Mouse (Mus musculus): ENCODE results near the gene Dhx8. TPM values are rescaled to one million over a fixed set of nuclear protein-coding genes. Genes with fewer than 3 reads are reported as not detected.

Dhx8 gene
- polyA plus RNA-seq, 1 experiment from 2014 or later = 45.6 TPM

DNA sequence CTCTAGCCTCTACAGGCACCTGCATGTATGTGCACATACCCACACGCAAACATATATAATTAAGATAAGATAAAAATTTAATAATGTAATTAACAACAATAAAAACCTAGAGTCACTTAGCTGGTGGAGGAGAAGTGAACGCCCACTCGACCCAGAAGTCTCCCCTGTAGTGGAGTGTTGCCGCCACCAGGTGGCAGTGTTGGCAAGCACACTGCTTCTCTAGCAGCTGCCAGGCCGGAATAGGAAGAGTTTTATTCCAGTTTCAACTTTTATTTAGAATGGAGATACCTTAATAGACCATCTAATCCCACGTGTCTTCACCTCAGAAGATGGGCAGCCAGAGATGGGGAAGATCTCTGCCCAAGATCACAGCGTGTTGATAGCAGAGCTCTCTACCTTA, 80.5 kb downstream of the Dhx8 start:
- 3% methylated on average over 7 of the region's 7 CpGs for WGBS
- no peak overlapping the region for H3K9ac ChIP-seq
- peaks cover 7% of the 10 kb centered on the region for H3K4me1 ChIP-seq
- no peaks in the 10 kb centered on the region for H3K9me3 ChIP-seq
- H3K27me3 ChIP-seq = peaks cover 46% of the 10 kb centered on the region
- no peak overlapping the region for H3K4me3 ChIP-seq (replicated peaks)
- H3K4me2 ChIP-seq = no peak overlapping the region
- no peaks in the 10 kb centered on the region for H3K36me3 ChIP-seq (replicated peaks)
- H3K27ac ChIP-seq = no peak overlapping the region
- no peak for ATAC-seq (ENCODE audit: low FRiP score)

DNA sequence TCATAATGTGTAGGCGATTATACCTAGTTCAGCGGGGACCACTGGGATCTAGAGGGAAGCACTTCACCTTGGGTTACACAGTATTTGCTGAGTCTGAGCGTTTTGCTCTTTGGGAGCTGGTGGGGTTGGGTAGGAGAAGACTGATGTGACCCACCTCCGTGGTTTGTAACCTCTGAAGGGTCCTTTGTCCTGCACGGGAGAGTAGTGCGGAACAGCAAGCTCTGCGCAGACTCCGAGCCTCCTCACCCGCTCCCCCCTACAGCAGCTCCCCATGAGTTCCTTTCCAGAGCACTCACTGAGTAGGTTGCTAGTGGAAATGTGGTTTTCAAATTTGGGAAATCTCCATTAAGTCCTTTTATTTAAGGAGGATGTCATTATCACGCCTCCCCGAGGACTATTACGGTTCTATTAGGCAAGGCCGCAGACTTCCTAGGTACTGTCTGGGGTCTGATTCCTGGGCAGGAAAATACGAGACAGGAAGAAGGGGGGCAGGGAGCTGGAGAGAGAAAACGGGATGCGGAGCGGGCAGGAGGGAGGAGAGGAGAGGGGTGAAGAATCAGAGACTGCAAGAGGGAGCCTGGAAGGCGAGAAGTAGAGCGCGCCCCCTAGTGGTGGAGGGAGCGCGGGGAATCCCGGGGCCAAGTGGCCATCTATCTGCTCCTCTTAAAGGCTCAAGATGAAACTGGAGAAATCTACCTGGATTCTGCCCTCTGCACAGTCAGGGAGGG, 81.8 kb downstream of the Dhx8 start:
- WGBS = 9% methylated on average over 23 of the region's 23 CpGs
- ATAC-seq (ENCODE audit: low FRiP score) = peak; percentile 60; the same call in 1 of the 2 replicates
- H3K9ac ChIP-seq = peak overlapping the region; percentile 45; the same call in 1 of the 2 replicates
- no peaks in the 10 kb centered on the region for H3K36me3 ChIP-seq (replicated peaks)
- H3K4me3 ChIP-seq (replicated peaks) = peak overlapping the region; percentile 22
- H3K4me2 ChIP-seq = peak overlapping the region; percentile 52
- peaks cover 42% of the 10 kb centered on the region for H3K27me3 ChIP-seq
- H3K9me3 ChIP-seq = no peaks in the 10 kb centered on the region; the same call in 1 of the 2 replicates
- no peak overlapping the region for H3K27ac ChIP-seq
- H3K4me1 ChIP-seq = peaks cover 7% of the 10 kb centered on the region

DNA sequence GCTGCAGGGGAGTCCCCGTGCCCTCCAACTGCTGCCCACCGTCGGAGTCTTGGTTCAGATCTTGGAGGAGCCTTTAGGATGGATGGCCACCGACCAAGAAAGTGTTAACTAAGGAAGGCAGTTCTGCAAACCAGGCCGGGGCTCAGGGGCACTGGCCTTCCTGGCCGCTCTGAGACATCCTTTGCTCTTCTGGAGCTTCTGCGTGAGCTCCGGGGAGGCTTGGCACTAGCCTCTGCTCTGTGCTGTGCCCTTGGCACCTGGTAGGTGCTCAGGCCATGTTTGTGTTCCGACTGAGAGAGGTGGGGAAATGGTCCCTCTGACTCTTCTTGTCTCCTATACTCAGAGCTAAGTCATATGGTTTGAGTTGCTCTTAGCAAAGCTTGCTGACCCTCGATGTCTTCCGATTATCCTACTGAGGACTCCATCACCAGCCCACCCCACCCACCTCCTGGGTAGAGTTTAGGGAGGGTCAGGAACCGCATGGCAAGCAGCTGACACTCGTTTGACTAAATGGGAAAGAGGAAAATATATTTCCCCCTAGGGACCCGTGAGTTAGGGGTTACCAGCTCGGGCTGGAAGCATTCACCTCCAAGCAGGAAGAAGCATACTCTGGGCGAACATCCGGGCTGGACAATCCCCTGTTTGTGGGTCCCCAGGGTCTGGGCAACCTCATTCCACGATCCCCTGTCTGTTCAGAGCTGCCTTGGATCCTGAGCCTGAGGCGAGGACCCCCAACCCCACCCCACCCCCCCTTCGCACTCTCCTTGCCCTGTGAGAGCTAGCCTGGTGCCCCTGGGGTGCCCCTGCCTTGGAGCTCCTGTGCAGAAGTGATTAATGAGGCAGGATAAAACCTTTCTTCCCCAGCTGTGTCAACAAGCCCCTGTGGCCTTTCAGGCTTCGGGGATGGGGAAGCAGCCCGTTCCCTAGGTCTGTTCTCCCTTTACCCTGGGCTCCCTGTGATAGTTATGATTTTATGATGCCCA, 82.7 kb downstream of the Dhx8 start:
- H3K27me3 ChIP-seq = peaks cover 34% of the 10 kb centered on the region
- no peak overlapping the region for H3K4me3 ChIP-seq (replicated peaks)
- peak overlapping the region; percentile 52; the same call in 1 of the 2 replicates for H3K4me2 ChIP-seq
- no peak overlapping the region for H3K27ac ChIP-seq
- H3K36me3 ChIP-seq (replicated peaks) = no peaks in the 10 kb centered on the region
- H3K9ac ChIP-seq = no peak overlapping the region
- ATAC-seq (ENCODE audit: low FRiP score) = no peak
- peaks cover 7% of the 10 kb centered on the region for H3K4me1 ChIP-seq
- 25% methylated on average over 22 of the region's 22 CpGs for WGBS
- H3K9me3 ChIP-seq = peaks cover 5% of the 10 kb centered on the region; the same call in 1 of the 2 replicates

Other genes starting within 250 kb of the Dhx8 start
- 24.3 TPM in 2 replicates for gene Brca1, start 181.0 kb upstream of the Dhx8 start, polyA plus RNA-seq (2016; fragmentation: Nextera tagmentation; extraction: Ambion mirVana)
- gene Nbr1, start 180.8 kb upstream of the Dhx8 start, polyA plus RNA-seq (2016; fragmentation: Nextera tagmentation; extraction: Ambion mirVana) = 118 and 134 TPM in 2 replicates
- 1.8 and 3.0 TPM in 2 replicates for gene Tmem106a, start 150.7 kb upstream of the Dhx8 start, polyA plus RNA-seq (2016; fragmentation: Nextera tagmentation; extraction: Ambion mirVana)
- gene Gm11634, start 133.7 kb upstream of the Dhx8 start, polyA plus RNA-seq (2016; fragmentation: Nextera tagmentation; extraction: Ambion mirVana) = not detected in 2 replicates
- gene Rdm1, start 105.7 kb upstream of the Dhx8 start, polyA plus RNA-seq (2016; fragmentation: Nextera tagmentation; extraction: Ambion mirVana) = 50.9 and 58.5 TPM in 2 replicates
- 16.2 and 24.1 TPM in 2 replicates for gene Arl4d, start 67.4 kb upstream of the Dhx8 start, polyA plus RNA-seq (2016; fragmentation: Nextera tagmentation; extraction: Ambion mirVana)
- gene Etv4, start 52.5 kb downstream of the Dhx8 start, polyA plus RNA-seq (2016; fragmentation: Nextera tagmentation; extraction: Ambion mirVana) = 4.7 and 7.0 TPM in 2 replicates
- 0.17 and 0.60 TPM in 2 replicates for gene Meox1, start 161.5 kb downstream of the Dhx8 start, polyA plus RNA-seq (2016; fragmentation: Nextera tagmentation; extraction: Ambion mirVana)
- 0.09 and 0.15 TPM in 2 replicates for gene Sost, start 234.1 kb downstream of the Dhx8 start, polyA plus RNA-seq (2016; fragmentation: Nextera tagmentation; extraction: Ambion mirVana)

Data from forebrain, embryonic 12.5 days (tissue).